Mouse (Mus musculus) neural tube, embryonic 11.5 days (tissue): Measurements from ENCODE around the gene Atp11b. TPM values are rescaled to one million over a fixed set of nuclear protein-coding genes. Genes with fewer than 3 reads are reported as not detected.

Source experiments
- ATAC-seq: fragments of 200-750 bp; cut with Nextera tagmentation; 2 replicates; pipeline ENCODE4 v1.8.0; 2017; ENCODE audit warnings: moderate number of reproducible peaks, mild to moderate bottlenecking, moderate TSS enrichment, moderate library complexity; ENCODE audit not compliant: insufficient read depth, low FRiP score, low TSS enrichment
- DNase-seq: peaks from one replicate; pipeline ENCODE4 v3.0.0-alpha.2; 2015; ENCODE audit warnings: low spot score
- H3K27ac ChIP-seq: fragments of 300-500 bp; sonication (generic); 2 replicates; pipeline ENCODE4 v1.5.1; 2014; ENCODE audit warnings: low read depth, mild to moderate bottlenecking, low read length
- H3K27me3 ChIP-seq: fragments of 300-500 bp; sonication (generic); 2 replicates; pipeline ENCODE4 v1.6.1; 2014; ENCODE audit warnings: mild to moderate bottlenecking, low read length, mixed read lengths; ENCODE audit not compliant: control insufficient read depth, insufficient read depth
- H3K36me3 ChIP-seq: fragments of 300-500 bp; sonication (generic); 2 replicates; pipeline ENCODE4 v1.6.1; 2014; ENCODE audit warnings: mild to moderate bottlenecking, low read length, moderate library complexity, mixed read lengths; ENCODE audit not compliant: control insufficient read depth, insufficient read depth
- H3K4me1 ChIP-seq: fragments of 300-500 bp; sonication (generic); 2 replicates; pipeline ENCODE4 v1.6.1; 2014; ENCODE audit warnings: low read length, mixed read lengths; ENCODE audit not compliant: control insufficient read depth, insufficient read depth
- H3K4me2 ChIP-seq: fragments of 300-500 bp; sonication (generic); 2 replicates; pipeline ENCODE4 v1.6.1; 2014; ENCODE audit warnings: low read depth, mild to moderate bottlenecking, moderate library complexity
- H3K4me3 ChIP-seq: fragments of 300-500 bp; sonication (generic); 2 replicates; pipeline ENCODE4 v1.5.1; 2014; ENCODE audit warnings: low read depth, low read length
- H3K9ac ChIP-seq: fragments of 300-500 bp; sonication (generic); 2 replicates; pipeline ENCODE4 v1.6.1; 2014; ENCODE audit warnings: mild to moderate bottlenecking, low read length
- H3K9me3 ChIP-seq: fragments of 300-500 bp; sonication (generic); 2 replicates; pipeline ENCODE4 v1.6.1; 2016; ENCODE audit warnings: low read length; ENCODE audit not compliant: control insufficient read depth
- WGBS: fragments of 180-500 bp; shearing (Covaris S2); extraction: QIAGEN DNeasy Blood & Tissue Kit; methylation state at CpG from one replicate; pipeline ENCODE4 v1.1.7; 2014; 5-methylcytosine and 5-hydroxymethylcytosine counted together
- polyA plus RNA-seq: library from polyadenylated mRNA; unstranded; fragments of >200 nt; fragmentation: Nextera tagmentation; extraction: Ambion mirVana; gene quantifications from 2 replicates; pipeline ENCODE4 v1.2.1, GENCODE M21; 2014

Gene Atp11b
- polyA plus RNA-seq, 1 experiment from 2014 or later, result 36.9 TPM

DNA sequence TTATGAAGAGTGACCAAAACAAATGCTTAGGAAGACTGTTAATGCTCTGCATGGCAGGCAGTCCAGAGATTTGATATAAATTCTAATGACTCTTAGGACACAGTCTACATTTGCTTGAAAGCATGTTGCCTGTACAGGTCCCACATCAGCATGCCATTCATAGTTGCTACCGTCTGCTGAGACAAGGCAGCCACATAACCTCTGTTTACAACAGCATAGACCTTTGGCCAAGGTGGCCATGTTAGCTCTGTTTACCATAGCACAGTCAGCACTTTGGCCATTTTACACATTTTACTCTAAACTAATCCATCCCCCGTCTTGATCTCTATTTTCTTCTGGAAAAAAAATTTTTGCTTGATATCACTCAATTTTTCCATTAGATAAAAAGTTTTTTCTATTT is 135.6 kb downstream of the Atp11b start:
- 93% methylated on average over 2 of the region's 2 CpGs for WGBS
- Histone ChIP-seq H3K36me3 (peaks cover 4% of the 10 kb centered on the region; the same call in 1 of the 2 replicates), H3K4me3 (no peak overlapping the region), H3K27ac (no peak overlapping the region), H3K27me3 (no peaks in the 10 kb centered on the region), H3K4me2 (no peak overlapping the region), H3K9me3 (no peaks in the 10 kb centered on the region), H3K4me1 (no peaks in the 10 kb centered on the region), H3K9ac (no peak overlapping the region)
- DNase-seq (no peak), ATAC-seq (no peak)

DNA sequence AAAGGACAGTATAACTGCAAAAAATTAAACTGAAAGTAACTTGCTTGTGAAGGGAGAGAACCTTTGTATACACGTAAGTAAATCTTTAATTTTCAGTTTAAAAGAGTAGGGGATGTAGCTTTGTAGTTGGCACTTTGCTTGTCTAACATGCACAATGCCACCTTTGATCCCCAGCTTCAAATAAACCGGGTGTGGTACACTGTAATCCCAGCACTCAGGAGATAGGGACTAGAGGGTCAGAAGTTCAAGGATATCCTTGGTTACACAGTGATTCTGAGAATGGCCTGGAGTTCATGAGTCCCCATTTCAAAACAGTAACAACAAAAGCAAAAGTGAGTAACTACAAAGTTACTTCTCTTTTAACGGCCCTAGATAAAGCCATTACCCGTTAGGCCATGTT is 137.2 kb downstream of the Atp11b start:
- Histone ChIP-seq H3K9me3 (no peaks in the 10 kb centered on the region), H3K4me3 (no peak overlapping the region), H3K27me3 (no peaks in the 10 kb centered on the region), H3K27ac (no peak overlapping the region), H3K36me3 (peaks cover 4% of the 10 kb centered on the region; the same call in 1 of the 2 replicates), H3K4me2 (no peak overlapping the region), H3K4me1 (no peaks in the 10 kb centered on the region), H3K9ac (no peak overlapping the region)
- DNase-seq (no peak), ATAC-seq (no peak)
- WGBS, result 93% methylated on average over 4 of the region's 4 CpGs

DNA sequence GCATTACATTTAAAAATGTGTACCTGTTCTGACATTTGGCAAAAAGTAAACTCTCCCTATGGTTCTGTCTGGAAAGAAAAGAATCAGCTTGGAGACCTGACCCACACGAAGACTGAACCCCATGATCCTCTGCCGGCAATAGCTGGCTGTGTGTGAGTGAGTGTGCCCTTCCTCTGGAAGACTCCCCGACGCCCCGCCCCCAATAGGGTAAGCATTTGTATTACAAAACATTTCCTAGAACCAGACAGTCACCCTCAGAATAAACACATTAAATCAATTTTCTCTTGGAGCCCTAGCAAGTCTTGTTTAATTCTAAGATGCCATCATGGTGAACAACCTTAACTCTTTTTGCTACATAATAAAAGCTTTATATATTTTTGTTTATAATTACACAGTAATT is 139.2 kb downstream of the Atp11b start:
- H3K27me3 ChIP-seq, result no peaks in the 10 kb centered on the region
- no peaks in the 10 kb centered on the region for H3K4me1 ChIP-seq
- peaks cover 4% of the 10 kb centered on the region; the same call in 1 of the 2 replicates for H3K36me3 ChIP-seq
- ATAC-seq (no peak), DNase-seq (no peak)
- no peaks in the 10 kb centered on the region for H3K9me3 ChIP-seq
- 83% methylated on average over 5 of the region's 5 CpGs for WGBS
- no peak overlapping the region for H3K4me2 ChIP-seq
- H3K27ac ChIP-seq, result no peak overlapping the region
- no peak overlapping the region for H3K9ac ChIP-seq
- H3K4me3 ChIP-seq, result no peak overlapping the region

DNA sequence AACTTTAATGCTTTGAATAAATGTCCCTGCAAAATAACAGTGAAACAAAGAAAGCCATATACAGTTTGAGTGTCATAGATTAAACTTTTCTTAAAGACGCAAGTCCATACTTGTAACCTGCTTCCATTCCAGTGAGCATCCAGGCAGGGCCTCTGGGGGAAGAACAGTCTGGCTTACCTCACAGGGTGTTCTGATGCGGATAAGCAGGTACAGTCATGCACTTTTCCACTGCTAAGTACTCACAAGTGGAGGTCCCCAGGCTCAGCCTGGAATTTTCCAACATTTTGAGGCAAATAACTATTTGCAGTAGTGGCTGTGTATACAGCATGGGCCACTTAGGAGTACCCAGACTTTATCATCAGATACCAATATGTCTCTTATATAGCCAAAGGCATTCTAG is 144.0 kb downstream of the Atp11b start:
- no peak for ATAC-seq
- Histone ChIP-seq H3K4me3 (no peak overlapping the region), H3K4me2 (no peak overlapping the region), H3K36me3 (peaks cover 2% of the 10 kb centered on the region; the same call in 1 of the 2 replicates), H3K4me1 (no peaks in the 10 kb centered on the region), H3K27me3 (no peaks in the 10 kb centered on the region), H3K9me3 (no peaks in the 10 kb centered on the region), H3K27ac (no peak overlapping the region), H3K9ac (no peak overlapping the region)
- no peak for DNase-seq
- 92% methylated on average over 2 of the region's 2 CpGs for WGBS

DNA sequence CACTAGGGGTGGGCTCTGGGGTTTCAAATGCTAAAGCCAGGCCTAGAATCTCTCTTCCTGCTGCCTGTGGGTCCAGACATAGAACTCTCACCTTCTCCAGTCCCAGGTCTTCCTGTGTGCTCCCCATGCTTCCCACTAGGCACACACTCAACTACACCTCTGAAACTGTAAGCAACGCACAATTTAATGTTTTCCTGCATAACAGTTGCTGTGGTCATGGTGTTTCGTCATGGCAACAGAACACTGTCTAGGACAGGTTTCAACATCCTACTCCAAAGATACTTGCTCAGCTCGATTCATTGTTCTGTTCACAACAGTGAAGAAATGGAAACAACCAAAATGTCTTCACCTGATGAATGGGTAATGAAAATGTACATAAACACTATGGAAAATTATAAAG is 145.2 kb downstream of the Atp11b start:
- H3K4me1 ChIP-seq, result no peaks in the 10 kb centered on the region
- H3K36me3 ChIP-seq, result peaks cover 2% of the 10 kb centered on the region; the same call in 1 of the 2 replicates
- no peak overlapping the region for H3K4me2 ChIP-seq
- H3K4me3 ChIP-seq, result no peak overlapping the region
- DNase-seq, result no peak
- no peak for ATAC-seq
- no peaks in the 10 kb centered on the region for H3K9me3 ChIP-seq
- H3K27ac ChIP-seq, result no peak overlapping the region
- no peaks in the 10 kb centered on the region for H3K27me3 ChIP-seq
- H3K9ac ChIP-seq, result no peak overlapping the region
- 97% methylated on average over 3 of the region's 3 CpGs for WGBS

DNA sequence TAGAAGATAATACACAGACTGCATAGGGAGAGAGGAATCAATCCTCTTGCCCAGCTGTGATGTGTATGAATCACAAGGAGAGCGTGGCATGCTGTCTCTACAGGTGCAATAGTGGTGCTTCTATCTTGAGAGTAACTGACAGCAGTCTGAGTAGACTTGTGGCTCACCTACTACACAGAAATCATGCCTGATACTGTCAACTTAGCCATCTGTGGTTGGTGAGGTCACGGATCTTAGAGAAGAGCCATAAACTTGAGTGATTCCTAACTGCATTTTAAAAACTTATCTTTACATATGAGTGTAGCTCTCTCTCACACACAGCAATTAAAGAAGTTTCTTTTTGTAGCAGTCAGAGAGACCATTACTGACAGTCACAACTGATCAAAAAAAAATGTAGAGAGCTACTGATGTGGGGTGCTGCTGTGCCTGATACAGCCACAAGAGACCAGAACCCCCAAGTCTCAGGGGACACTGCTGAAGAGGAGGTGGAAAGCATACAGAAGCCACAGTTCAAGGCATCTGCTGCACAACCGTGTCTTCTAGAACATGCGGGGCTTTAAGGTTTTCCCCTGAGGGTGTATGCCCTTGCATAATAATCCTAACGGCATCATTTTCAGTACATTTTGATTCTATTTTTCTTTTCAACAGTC is 146.8 kb downstream of the Atp11b start:
- Histone ChIP-seq H3K9me3 (no peaks in the 10 kb centered on the region), H3K4me2 (no peak overlapping the region), H3K27me3 (no peaks in the 10 kb centered on the region), H3K4me3 (no peak overlapping the region), H3K27ac (no peak overlapping the region), H3K4me1 (no peaks in the 10 kb centered on the region), H3K9ac (no peak overlapping the region), H3K36me3 (peaks cover 2% of the 10 kb centered on the region; the same call in 1 of the 2 replicates)
- DNase-seq, result no peak
- WGBS, result 94% methylated on average over 5 of the region's 5 CpGs
- ATAC-seq, result no peak

Other genes with a start within 250 kb of the Atp11b start
- gene Dcun1d1, start 183.3 kb downstream of the Atp11b start, polyA plus RNA-seq, result 87.7 and 92.3 TPM in 2 replicates
- 34.5 and 37.1 TPM in 2 replicates for gene Mccc1, start 246.6 kb downstream of the Atp11b start, polyA plus RNA-seq